Mouse (Mus musculus) T-helper 1 cell (primary cell): Measurements from ENCODE around the gene Pip.

Source experiments
- in situ Hi-C: fragments of 300-600 bp; cut with MboI, MseI; formaldehyde crosslinking; loops from one replicate; pipeline ENCODE4 v1.15.1; 2025; ENCODE audit warnings: high pct_unique_total_duplicates

Pip gene

GRCm38 (mm10) chr6:41847235-41847634, at the start of gene Pip:
Gene Pip (plus strand): TSS chr6:41847535.
- in situ Hi-C loops, result no loop called here

- in situ Hi-C loops, result no loop called here
Measured at GRCm38 (mm10) chr6:41824086-41824485, 23.2 kb upstream of the Pip start.

GRCm38 (mm10) chr6:41829516-41829915, 17.8 kb upstream of the Pip start:
- in situ Hi-C loops, result no loop called here

GRCm38 (mm10) chr6:41852689-41853088, 5.4 kb downstream of the Pip start, which contains the start of gene Sval2:
Gene Sval2 (plus strand): TSS chr6:41852989.
- in situ Hi-C loops, result no loop called here

- in situ Hi-C loops, result no loop called here
Measured at GRCm38 (mm10) chr6:41864038-41864437, 16.7 kb downstream of the Pip start.
